Mouse (Mus musculus): ENCODE data around the gene Camsap2. TPM values are rescaled to one million over a fixed set of nuclear protein-coding genes. Genes with fewer than 3 reads are reported as not detected.
A peak's percentile ranks its signal among the peaks of the same experiment; 100 is the strongest.

The Camsap2 gene
- polyA plus RNA-seq, 1 experiment from 2014 or later, result 26.7 TPM

- no peak for ATAC-seq (ENCODE audit: low FRiP score, low read depth)
- Histone ChIP-seq H3K4me3 (no peak overlapping the region), H3K36me3 (peaks cover 3% of the 10 kb centered on the region; the same call in 1 of the 2 replicates), H3K9ac (no peak overlapping the region), H3K4me2 (no peak overlapping the region), H3K9me3 (no peaks in the 10 kb centered on the region), H3K27ac (replicated peaks) (no peak overlapping the region), H3K27me3 (no peaks in the 10 kb centered on the region), H3K4me1 (replicated peaks) (no peaks in the 10 kb centered on the region)
These were observed 51.9 kb downstream of the Camsap2 start for GRCm38 (mm10) chr1:136293961-136294360.

GRCm38 (mm10) chr1:136289803-136290202, 56.1 kb downstream of the Camsap2 start:
- Histone ChIP-seq H3K9me3 (no peaks in the 10 kb centered on the region), H3K27ac (replicated peaks) (no peak overlapping the region), H3K36me3 (peaks cover 10% of the 10 kb centered on the region), H3K4me3 (no peak overlapping the region), H3K4me2 (no peak overlapping the region), H3K9ac (no peak overlapping the region), H3K27me3 (no peaks in the 10 kb centered on the region), H3K4me1 (replicated peaks) (no peaks in the 10 kb centered on the region)
- WGBS, result 71% methylated on average over 1 of the region's 1 CpGs
- ATAC-seq (ENCODE audit: low FRiP score, low read depth), result peak; percentile 19; the same call in 1 of the 2 replicates

GRCm38 (mm10) chr1:136277366-136277765, 68.5 kb downstream of the Camsap2 start:
- 90% methylated on average over 8 of the region's 8 CpGs for WGBS
- H3K27ac ChIP-seq (replicated peaks), result no peak overlapping the region
- peaks cover 82% of the 10 kb centered on the region for H3K36me3 ChIP-seq
- H3K4me1 ChIP-seq (replicated peaks), result no peaks in the 10 kb centered on the region
- no peaks in the 10 kb centered on the region for H3K9me3 ChIP-seq
- no peaks in the 10 kb centered on the region for H3K27me3 ChIP-seq
- H3K4me2 ChIP-seq, result no peak overlapping the region
- H3K9ac ChIP-seq, result no peak overlapping the region
- no peak for ATAC-seq (ENCODE audit: low FRiP score, low read depth)
- H3K4me3 ChIP-seq, result no peak overlapping the region

GRCm38 (mm10) chr1:136268224-136268623, 77.7 kb downstream of the Camsap2 start:
- Histone ChIP-seq H3K4me1 (replicated peaks) (no peaks in the 10 kb centered on the region), H3K36me3 (peaks cover 43% of the 10 kb centered on the region), H3K9me3 (no peaks in the 10 kb centered on the region), H3K27ac (replicated peaks) (no peak overlapping the region), H3K4me2 (no peak overlapping the region), H3K4me3 (no peak overlapping the region), H3K27me3 (no peaks in the 10 kb centered on the region), H3K9ac (no peak overlapping the region)
- WGBS, result 66% methylated on average over 7 of the region's 7 CpGs
- ATAC-seq (ENCODE audit: low FRiP score, low read depth), result no peak

GRCm38 (mm10) chr1:136266127-136266526, 79.8 kb downstream of the Camsap2 start:
- 77% methylated on average over 6 of the region's 6 CpGs for WGBS
- Histone ChIP-seq H3K9ac (no peak overlapping the region), H3K4me2 (no peak overlapping the region), H3K27me3 (peaks cover 8% of the 10 kb centered on the region; the same call in 1 of the 2 replicates), H3K27ac (replicated peaks) (no peak overlapping the region), H3K9me3 (no peaks in the 10 kb centered on the region), H3K36me3 (peaks cover 23% of the 10 kb centered on the region), H3K4me1 (replicated peaks) (peaks cover 4% of the 10 kb centered on the region; the same call in 1 of the 2 replicates), H3K4me3 (no peak overlapping the region)
- no peak for ATAC-seq (ENCODE audit: low FRiP score, low read depth)

- H3K9me3 ChIP-seq, result no peaks in the 10 kb centered on the region
- ATAC-seq (ENCODE audit: low FRiP score, low read depth), result no peak
- no peak overlapping the region for H3K4me3 ChIP-seq
- no peak overlapping the region for H3K27ac ChIP-seq (replicated peaks)
- no peak overlapping the region for H3K4me2 ChIP-seq
- H3K4me1 ChIP-seq (replicated peaks), result peaks cover 21% of the 10 kb centered on the region
- H3K36me3 ChIP-seq, result peaks cover 7% of the 10 kb centered on the region; the same call in 1 of the 2 replicates
- no peak overlapping the region for H3K9ac ChIP-seq
- peaks cover 15% of the 10 kb centered on the region for H3K27me3 ChIP-seq
- WGBS, result 70% methylated on average over 5 of the region's 5 CpGs
These were observed 82.5 kb downstream of the Camsap2 start for GRCm38 (mm10) chr1:136263355-136263754.

GRCm38 (mm10) chr1:136260635-136261238, 85.2 kb downstream of the Camsap2 start, which contains the start of gene Gpr25:
Gpr25 (minus strand) TSS chr1:136260873.
- peak within 1 kb of the TSS; percentile 56 for H3K9ac ChIP-seq
- H3K27ac ChIP-seq (replicated peaks), result peak within 1 kb of the TSS; percentile 72
- H3K27me3 ChIP-seq, result peaks cover 22% of the 10 kb centered on the region
- H3K9me3 ChIP-seq, result no peaks in the 10 kb centered on the region
- peak; percentile 32; the same call in 1 of the 2 replicates for ATAC-seq (ENCODE audit: low FRiP score, low read depth)
- H3K4me1 ChIP-seq (replicated peaks), result peaks cover 21% of the 10 kb centered on the region
- peak within 1 kb of the TSS; percentile 57 for H3K4me3 ChIP-seq
- H3K36me3 ChIP-seq, result no peaks in the 10 kb centered on the region
- 7% methylated on average over 28 of the region's 28 CpGs for WGBS
- H3K4me2 ChIP-seq, result peak within 1 kb of the TSS; percentile 74

GRCm38 (mm10) chr1:136259893-136260634, 85.8 kb downstream of the Camsap2 start:
- peaks cover 21% of the 10 kb centered on the region for H3K4me1 ChIP-seq (replicated peaks)
- H3K27me3 ChIP-seq, result peaks cover 22% of the 10 kb centered on the region
- WGBS, result under 1% methylated on average over 95 of the region's 95 CpGs
- H3K27ac ChIP-seq (replicated peaks), result peak overlapping the region; percentile 72
- peak; percentile 85 for ATAC-seq (ENCODE audit: low FRiP score, low read depth)
- no peaks in the 10 kb centered on the region for H3K36me3 ChIP-seq
- H3K4me2 ChIP-seq, result peak overlapping the region; percentile 74
- H3K4me3 ChIP-seq, result peak overlapping the region; percentile 57
- peak overlapping the region; percentile 56 for H3K9ac ChIP-seq
- no peaks in the 10 kb centered on the region for H3K9me3 ChIP-seq

GRCm38 (mm10) chr1:136259543-136259892, 86.4 kb downstream of the Camsap2 start:
- H3K9ac ChIP-seq, result peak overlapping the region; percentile 56
- H3K4me1 ChIP-seq (replicated peaks), result peaks cover 21% of the 10 kb centered on the region
- H3K9me3 ChIP-seq, result no peaks in the 10 kb centered on the region
- peak overlapping the region; percentile 74 for H3K4me2 ChIP-seq
- H3K27ac ChIP-seq (replicated peaks), result peak overlapping the region; percentile 72; the same call in 1 of the 2 replicates
- peaks cover 22% of the 10 kb centered on the region for H3K27me3 ChIP-seq
- 3% methylated on average over 16 of the region's 16 CpGs for WGBS
- peak overlapping the region; percentile 57 for H3K4me3 ChIP-seq
- ATAC-seq (ENCODE audit: low FRiP score, low read depth), result no peak
- no peaks in the 10 kb centered on the region for H3K36me3 ChIP-seq

- no peak overlapping the region for H3K27ac ChIP-seq (replicated peaks)
- no peak overlapping the region for H3K4me3 ChIP-seq
- no peak for ATAC-seq (ENCODE audit: low FRiP score, low read depth)
- H3K9ac ChIP-seq, result no peak overlapping the region
- H3K36me3 ChIP-seq, result no peaks in the 10 kb centered on the region
- peaks cover 22% of the 10 kb centered on the region for H3K27me3 ChIP-seq
- peaks cover 21% of the 10 kb centered on the region for H3K4me1 ChIP-seq (replicated peaks)
- 79% methylated on average over 9 of the region's 9 CpGs for WGBS
- H3K4me2 ChIP-seq, result no peak overlapping the region
- no peaks in the 10 kb centered on the region for H3K9me3 ChIP-seq
These were observed 87.4 kb downstream of the Camsap2 start for GRCm38 (mm10) chr1:136258495-136258894.

- no peak overlapping the region for H3K9ac ChIP-seq
- no peaks in the 10 kb centered on the region for H3K9me3 ChIP-seq
- no peak overlapping the region for H3K4me3 ChIP-seq
- H3K36me3 ChIP-seq, result no peaks in the 10 kb centered on the region
- no peak for ATAC-seq (ENCODE audit: low FRiP score, low read depth)
- 49% methylated on average over 8 of the region's 8 CpGs for WGBS
- peaks cover 14% of the 10 kb centered on the region for H3K27me3 ChIP-seq
- peaks cover 13% of the 10 kb centered on the region for H3K4me1 ChIP-seq (replicated peaks)
- H3K27ac ChIP-seq (replicated peaks), result no peak overlapping the region
- no peak overlapping the region for H3K4me2 ChIP-seq
These were observed 90.2 kb downstream of the Camsap2 start for GRCm38 (mm10) chr1:136255657-136256056.

GRCm38 (mm10) chr1:136255174-136255573, 90.7 kb downstream of the Camsap2 start:
- H3K4me2 ChIP-seq, result no peak overlapping the region
- H3K9ac ChIP-seq, result no peak overlapping the region
- no peak overlapping the region for H3K4me3 ChIP-seq
- H3K9me3 ChIP-seq, result no peaks in the 10 kb centered on the region
- no peak for ATAC-seq (ENCODE audit: low FRiP score, low read depth)
- no peak overlapping the region for H3K27ac ChIP-seq (replicated peaks)
- H3K36me3 ChIP-seq, result no peaks in the 10 kb centered on the region
- peaks cover 14% of the 10 kb centered on the region for H3K27me3 ChIP-seq
- H3K4me1 ChIP-seq (replicated peaks), result peaks cover 10% of the 10 kb centered on the region
- 29% methylated on average over 6 of the region's 6 CpGs for WGBS
